Mouse (Mus musculus): ENCODE data around the gene Traf4.

The Traf4 gene

DNA sequence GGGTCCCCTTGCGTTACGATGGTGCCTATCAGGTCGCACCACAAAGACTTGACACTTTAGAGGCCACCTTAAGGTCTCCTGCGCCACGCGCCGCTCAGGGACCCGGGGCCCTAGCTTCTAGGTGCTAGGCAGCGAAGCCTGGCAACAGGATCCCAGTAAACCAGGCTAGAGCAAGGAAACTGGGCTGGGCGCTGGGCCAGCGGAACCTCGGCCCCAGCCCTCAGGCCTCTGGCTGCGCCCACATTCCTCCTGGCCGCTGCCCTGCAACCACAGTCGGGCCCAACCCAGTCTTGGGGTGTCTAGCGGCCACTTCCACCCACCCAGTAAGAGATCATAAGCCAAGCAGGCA is 346 bp upstream of the Traf4 start:
- DNase-seq, result peak in 1 of 2 experiments; percentile 69

DNA sequence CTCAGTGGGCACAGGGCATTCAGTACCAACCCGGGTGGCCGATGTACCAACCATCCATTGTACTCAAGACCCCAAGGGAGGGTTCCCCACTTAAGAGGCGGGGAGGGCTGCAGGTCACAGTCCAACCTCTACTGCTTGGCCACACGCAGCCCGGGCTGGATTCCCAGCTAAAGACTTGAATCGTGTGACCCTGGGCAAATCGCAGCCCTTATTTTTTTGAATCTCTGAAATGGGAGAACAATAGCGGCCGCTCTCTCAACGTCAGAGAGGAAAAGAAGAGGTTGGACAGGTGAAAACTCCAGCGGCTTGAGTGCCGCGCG is 825 bp downstream of the Traf4 start:
- no peak for DNase-seq

DNA sequence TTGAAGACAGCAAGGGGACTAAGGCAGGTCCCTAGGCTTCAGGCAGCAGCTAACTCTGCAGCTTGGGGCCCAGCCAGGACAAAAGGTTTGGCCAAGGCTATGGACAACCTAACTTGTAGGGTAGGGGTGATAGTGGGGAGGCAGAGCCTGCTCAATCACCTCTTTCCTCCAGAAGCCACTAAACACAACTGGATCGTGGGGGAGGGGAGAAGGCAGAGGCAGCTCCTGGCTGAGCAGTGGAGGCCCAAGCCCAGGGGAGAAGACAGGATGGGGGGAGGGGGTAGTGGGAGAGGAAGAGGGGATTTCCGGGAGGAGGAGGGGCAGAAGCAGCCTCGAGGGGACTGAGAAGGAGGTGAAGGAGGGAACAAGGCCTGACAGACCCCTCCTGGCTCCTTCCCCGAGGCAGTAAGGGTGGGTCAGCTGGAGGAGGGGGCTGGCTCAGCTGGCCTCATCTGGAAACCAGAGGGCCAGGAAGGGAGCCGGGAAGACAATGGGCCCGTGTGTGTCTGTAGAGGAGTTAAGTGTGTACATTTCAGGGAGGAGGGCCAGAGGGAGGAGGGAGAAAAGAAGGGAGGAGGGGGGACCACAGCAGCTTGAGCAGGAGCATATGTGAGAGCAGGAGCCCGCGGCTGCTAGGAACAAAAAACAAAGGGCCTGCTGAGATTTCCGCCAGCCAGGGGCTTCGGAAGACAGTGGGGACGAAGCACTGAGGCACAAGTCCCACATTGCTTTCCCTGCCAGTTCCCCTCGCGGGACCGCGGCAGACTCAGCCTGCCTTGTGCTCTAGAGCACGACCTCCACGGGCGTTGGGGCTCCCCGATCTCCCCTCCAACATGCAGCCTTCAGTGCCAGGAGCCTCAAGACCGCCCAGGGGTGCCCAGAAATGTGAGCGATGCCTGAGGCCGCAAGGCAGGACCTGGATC is 1.4 kb downstream of the Traf4 start:
- peak; percentile 63 to 70 for DNase-seq

DNA sequence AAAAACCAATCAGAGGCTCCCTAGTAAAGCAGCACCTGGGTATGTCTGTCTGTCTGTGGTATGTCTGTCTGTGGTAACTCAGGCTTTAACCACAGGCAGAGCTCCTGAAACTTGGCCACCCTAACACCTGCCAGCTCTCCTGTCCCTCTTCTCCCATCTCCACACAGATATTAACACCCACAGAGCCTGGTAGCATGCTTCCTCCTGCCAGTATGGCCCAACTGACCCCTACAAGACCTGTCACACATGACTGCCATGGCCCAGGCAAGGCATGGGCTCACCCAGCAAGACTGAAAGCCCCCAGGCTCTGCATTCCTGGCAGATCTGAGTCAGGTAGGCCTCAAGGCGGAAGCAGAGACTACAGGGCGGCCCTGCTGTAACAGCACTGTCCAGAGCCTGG is 2.3 kb downstream of the Traf4 start:
- no peak for DNase-seq

DNA sequence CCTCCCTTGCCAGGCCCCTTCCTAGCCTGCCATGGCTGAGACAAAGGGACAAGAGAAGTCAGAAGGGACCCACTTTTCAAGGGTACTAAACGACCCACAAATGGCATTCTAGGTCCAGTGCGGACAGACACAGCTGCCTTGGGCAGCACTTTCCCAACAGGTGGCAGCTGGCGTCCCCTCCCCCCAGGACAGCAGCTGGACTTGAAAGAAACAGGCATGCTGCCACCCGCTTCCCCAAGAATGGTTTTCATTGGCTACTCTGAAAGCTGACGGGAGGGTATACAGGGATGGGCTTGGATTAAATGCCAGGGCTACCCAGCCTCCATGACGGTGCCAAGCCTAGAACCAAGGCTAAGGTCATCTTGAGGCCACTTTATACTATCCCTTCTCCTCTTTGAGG is 2.9 kb downstream of the Traf4 start:
- peak; percentile 81 to 85 for DNase-seq

DNA sequence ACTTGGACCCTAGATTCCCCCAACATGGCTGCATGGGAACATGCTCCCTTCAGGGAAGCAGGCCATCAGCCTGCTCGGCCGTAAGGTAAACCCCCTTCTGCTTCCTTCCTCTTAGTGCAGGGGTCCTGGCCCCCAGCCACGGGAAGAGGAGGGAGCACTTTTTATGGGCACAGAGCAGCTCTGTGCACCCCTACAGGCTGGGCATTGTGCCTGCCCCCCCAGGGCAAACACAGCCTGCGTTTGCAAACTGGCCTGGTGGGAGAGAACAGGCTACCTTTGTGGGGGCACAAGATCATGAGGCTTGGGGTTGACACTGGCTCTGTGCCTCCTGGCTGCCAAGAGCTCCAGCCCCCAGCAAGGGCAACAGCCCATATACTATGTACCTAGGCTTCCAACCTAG is 3.4 kb downstream of the Traf4 start:
- DNase-seq, result peak; percentile 65 to 78

DNA sequence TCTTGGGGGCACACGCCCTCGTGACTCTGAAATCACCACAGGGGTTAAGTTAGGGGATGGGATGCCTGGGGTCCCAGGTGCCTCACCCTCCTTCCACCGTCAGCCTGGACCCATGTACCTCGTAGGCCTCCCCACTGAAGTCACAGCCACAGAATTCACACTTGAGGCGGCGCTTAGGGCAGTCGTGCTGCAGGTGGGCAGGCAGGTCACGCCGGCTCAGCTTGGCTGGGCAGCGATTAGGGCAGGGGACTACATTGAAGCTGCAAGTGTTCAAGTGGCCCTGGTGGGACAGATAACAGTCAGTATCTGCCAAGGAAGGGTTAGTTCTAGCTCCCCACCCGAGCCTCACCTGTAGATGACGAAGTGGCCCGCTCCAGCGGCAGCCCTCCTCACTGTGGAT is 4.2 kb downstream of the Traf4 start:
- no peak for DNase-seq

DNA sequence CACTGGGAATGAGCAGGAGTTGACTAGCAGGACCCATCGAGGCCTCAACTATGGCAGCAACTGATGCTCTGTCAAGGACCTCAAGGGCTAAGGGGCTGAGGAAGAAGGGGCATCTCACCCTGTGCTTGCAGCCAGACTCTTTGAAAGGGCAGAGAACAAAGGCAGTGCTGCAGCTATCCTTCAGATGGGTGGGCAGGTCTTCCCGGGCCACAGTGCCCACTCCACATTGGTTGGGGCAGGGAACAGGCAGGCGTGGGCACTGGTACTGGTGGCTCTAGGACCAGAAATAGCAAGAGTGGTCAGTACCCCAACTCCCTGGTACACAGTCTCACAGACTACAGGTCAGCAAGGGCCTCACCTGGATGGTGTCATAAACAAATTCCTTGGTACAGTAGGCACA is 4.7 kb downstream of the Traf4 start:
- DNase-seq, result no peak

DNA sequence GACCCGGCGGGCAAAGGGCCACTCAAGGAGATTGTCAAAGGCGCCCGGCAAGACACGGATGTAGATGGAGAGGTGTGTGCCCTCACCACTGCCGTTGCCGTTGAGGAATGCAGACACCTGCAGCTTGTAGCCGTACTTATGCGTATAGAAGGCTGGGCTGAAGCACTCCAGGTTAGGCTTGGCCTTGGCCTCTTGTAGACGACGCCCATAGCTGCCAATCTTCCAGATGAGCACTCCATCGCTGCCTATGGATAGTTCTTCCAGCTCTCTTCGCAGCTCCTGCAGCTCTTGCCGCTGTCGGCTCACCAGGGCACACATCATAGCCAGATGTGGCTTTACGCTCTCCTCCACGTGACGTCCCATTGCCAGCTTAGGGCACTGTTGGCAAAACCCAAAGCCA is 5.2 kb downstream of the Traf4 start:
- no peak for DNase-seq

DNA sequence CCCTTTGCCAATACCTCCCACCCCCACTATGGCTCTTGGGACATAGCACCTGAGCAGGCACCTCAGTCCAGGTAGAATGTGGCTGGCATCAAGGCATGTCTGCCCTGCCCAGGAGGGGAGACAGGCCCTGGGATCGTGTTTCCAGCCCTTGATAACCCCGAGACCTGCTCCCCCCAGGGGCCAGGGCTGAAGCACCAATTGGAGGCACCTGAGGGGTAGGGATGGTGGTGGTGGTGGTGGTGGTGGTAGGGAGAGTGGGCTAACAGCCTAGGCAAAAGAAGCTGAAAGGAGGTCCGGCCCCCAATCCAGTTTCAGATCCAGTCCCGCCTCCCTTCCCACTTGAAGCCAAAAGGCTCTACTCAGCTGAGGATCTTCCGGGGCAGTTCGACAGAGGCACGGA is 5.8 kb downstream of the Traf4 start:
- no peak for DNase-seq

DNA sequence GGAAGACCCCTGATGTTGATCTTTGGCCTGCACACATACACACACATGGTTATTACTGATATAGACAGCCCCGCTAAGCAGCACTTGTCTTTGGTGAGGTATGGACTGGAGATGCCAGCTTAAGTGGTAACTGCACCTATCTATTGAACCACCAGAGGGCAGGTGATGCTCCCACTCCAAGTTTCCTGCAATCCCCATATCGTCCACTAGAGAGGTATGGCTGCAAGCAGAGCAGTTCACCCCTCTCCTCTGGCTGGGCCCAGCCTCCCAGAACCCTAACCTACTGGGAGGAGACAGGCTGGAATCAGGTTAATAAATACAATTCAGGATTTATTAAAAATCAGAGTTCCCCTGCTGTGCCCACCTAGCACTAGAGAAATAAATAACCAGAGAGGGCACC is 6.3 kb downstream of the Traf4 start:
- peak; percentile 90 to 94 for DNase-seq

DNA sequence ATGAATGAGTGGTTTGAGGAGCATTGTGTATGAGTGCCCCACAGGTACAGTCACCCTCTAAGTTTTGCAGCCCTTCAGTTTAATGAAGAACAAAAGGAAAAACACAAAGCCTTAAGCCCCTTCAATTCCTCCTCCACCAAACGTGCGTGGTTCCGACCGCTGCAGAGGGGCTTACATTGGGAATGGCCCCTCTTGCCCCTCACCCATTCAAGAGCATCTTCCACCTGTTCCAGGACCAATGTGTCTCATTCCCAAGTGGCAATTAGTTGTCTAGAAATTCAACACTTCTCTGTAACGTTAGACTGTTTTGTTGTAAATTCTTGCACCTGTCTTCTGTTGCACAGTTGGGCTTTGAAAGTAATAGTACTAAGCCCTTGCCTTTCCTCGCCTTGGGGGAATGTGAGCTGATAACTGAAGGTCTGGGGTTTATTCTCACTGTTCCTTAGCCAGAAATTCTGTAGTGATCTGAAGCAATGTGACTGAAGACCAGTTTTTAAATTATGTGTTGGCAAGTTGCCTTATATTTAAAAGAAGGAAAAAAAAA is 9.2 kb downstream of the Traf4 start:
- DNase-seq, result no peak

DNA sequence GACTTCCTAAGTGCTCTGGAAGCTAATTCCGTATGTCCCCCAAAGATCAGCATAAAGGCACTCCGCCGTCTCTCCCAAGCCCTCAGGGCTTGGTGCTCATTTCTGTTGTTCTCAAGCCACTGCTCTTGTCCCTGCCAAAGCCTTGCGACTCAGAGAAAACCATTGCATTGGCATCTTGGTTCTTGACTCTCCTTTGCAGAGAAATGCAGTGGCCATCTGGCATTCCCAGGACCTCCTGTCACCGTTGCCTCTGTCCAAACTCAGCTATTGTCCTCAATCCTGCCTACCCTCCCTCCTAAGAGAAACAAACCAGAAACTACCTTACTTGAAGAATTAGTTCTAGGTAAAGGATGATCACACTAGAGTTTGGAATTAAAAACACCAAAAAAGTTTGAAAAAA is 9.7 kb downstream of the Traf4 start:
- peak in 1 of 2 experiments; percentile 47 for DNase-seq

DNA sequence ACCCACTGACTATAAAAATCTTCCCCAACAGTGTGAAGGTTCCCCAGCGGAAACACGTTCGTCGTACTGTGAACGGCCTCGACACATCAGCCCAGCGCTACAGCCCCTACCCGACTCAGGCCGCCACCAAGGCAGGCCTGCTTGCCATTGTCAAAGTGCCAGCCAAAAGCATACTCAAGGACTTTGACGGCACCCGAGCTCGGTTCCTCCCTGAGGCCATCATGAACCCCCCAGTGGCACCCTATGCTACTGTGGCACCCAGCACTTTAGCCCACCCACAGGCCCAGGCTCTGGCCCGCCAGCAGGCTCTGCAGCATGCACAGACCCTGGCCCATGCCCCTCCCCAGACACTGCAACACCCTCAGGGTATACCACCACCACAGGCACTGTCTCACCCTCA is 11.6 kb downstream of the Traf4 start:
- DNase-seq, result peak; percentile 40 to 50

DNA sequence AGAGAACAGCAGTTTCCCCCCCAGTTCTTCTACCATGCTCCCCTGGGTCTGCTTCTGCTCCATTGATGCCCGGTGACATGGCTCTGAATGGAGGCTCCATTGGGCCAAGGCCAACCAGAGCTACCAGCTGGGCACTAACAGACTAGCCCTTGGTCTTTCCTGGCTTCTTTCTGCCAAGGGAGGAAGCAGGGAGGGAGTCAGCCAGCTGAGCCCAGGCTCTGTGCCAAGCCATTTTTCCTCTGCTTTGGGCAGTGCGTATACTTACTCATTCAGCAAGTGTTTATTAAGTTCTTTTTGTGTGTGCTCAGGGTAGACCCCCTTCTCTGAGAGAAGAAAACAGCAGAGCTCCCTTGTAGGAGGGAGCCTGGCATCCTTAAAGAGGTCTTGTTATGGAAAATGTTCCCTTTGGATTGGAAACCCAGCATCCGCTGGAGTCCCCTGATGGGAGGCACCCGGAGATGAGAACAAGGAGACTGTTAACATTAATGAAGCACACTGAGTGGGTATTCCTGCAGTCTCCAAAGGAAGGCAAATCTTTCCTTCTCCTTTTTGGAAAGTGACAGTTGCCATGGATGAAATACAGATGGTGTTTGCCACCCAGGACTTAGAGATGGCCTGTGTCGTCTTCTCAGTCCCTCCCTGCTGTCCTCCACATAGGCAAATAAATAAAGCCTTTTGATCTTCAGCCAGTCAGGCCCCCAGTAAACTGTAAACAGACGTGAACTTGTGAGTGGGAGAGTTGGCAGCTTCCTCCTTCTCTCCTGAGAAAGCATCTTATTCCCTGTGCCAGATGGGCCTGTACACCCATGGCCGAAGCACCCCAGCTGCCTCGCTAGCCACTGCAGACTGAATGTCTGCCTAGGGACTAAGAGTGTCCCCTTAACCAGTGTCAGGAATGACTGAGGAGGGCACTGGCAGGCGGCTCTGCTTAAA is 12.8 kb downstream of the Traf4 start:
- peak; percentile 94 to 96 for DNase-seq

DNA sequence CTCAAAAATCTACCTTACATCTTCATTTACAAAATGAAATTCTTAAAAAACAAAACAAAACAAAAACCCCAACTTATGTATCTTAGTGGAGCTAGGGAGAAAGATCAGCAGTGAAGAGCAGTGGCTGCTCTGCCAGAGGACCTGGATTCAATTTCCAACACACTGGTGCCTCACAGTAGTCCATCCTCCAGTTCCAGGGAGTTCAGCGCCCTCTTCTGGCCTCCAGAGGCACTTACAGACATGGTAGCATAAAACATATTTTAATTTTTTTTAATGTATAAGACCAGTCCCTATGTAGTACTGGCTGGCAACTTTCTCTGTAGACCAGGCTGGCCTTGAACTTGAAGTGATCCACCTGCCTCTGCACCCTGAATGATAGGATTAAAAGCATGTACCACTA is 14.2 kb downstream of the Traf4 start:
- DNase-seq, result peak; percentile 45 to 48

DNA sequence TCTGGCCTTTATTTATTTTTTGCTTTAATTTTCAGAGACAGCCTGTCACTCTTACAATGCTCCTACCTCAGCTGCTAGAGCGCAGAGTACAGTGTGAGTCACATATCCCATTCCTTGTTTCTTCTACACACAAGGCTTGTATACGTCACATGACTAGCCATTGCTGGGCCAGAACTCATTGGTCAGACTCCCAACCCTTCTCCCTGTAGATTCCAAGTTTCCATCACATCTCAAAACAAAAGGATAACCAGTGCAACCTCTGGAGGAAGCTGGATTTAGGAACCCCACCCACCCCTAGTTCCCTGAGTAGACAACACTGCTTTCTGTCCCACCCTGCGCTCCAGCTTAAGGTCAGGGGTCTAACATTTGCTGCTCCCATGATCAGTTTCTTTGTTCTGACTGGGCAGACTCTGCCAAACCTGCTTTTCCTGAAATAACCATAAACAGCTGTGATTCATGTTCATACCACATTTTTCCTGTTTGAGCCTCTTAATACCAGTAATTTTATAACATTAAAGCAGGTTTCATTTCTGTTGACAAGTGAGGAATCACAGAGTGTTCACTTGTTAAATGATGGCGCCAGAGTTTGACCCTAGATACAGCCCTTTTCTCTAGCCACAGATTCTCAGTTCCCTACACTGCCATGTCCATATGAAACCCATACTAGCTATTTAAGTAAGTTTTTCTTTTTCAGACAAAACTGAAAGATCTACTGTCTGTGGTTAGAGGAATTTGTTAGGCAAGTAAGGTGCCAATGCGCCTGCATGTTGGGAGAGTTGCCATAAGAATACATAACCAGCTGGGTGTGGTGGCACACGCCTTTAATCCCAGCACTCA is 18.5 kb downstream of the Traf4 start:
- DNase-seq, result no peak

DNA sequence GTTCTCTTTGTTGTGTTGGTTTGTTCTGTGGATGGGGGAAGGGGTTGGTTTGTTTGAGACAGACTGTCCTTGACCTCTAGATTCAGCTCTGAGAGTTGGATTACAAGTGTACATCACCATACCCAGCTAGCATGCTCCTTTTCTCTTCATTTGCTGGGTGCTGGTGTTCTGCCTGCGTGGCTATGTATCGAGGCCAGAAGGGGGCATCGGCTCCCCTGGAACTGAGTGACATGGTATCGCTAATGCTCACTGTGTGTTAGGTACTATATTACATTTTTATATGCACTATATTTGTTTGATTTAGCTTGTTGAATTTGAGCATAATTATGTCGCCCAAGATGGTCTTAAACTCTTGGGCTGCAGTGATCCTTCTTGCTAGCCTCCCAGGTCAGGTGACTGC is 19.2 kb downstream of the Traf4 start:
- DNase-seq, result no peak

DNA sequence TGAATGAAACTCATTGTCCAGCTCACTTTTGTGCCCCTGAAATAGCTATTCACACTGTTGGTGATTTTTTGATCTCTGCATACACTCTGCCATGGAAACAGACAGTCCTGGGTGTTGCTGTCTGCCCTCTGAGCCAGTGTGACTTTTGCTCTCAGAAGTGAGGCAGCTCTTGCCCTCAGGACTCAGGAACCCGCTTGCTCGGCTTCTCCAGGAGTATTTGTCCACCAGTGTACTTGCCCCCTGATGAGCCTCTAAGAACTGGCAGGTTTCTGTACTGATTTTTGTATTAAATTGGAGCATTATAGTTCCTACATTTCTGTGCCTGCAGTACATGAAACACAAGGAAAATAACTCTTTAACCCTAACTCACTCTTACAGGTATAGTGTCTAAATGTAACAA is 21.9 kb downstream of the Traf4 start:
- no peak for DNase-seq

DNA sequence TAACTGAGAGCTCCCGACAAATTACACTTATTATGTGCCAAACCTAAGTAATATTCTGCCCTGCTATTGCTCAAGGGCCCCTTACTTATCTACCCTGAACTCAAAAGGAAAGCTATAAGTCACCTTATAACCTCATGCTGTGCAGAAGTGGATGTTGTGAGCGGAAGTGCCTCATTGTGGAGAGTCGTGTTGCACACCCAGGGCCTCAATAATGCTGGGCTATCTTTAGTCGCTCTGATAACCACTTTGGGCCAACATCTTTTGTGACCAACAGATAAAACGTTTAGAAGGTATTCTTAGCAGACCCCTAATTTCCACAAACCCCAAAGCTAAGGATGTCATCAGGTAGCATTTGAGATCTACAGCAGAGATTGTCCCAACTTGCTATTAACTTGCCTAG is 24.7 kb downstream of the Traf4 start:
- DNase-seq, result no peak

DNA sequence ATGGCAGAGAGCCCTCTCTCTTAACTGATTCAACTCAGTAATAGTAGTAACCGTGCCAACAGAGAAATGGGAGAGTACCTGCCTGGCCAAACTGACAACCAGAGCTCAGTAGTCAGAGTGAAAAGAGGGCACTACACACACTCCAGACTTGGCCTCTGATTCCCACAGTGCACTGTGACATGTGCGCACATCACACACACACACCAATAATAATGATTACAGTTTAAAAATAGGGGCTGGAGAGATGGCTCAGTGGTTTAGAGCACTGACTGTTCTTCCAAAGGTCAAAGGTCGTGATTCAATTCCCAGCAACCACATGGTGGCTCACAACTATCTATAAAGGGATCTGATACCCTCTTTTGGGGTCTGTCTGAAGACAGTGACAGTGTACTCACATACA is 27.4 kb downstream of the Traf4 start:
- DNase-seq, result no peak

DNA sequence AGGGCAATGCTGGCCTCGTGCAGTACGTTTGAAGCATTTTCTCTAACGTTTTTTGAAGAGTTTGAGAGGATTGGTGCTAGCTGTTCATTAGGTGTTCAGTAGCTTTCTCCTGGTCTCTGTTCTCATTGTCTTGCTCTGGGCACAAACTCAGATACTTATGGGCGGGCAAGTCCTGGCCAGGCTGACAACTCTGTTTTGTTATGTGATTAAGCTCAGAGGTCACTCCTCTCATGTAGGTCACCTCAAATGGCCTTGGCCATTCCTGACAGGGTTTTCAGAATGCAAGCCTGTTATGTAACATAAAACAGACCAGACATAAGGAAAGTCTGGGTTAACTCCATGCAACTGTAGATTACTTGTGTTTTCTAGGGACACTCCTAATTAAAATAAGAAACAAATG is 27.8 kb downstream of the Traf4 start:
- DNase-seq, result no peak

DNA sequence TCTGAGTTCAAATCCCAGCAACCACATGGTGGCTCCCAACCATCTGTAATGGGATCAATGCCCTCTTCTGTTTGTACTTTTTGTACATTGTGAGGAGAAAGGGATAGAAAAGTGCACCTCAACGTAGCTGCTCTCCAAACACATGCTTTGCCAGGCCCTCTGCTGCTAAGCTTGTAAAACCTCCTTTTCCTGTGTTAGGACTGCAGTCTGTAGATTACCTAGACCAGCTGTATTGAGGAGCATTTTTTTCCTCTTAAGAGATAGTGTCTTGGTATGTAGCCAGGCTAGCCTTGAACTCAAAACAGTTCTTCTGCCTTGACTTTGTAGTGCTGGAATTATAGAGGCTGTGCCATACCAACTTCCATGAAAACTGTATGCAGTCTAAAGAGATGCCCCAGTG is 29.3 kb downstream of the Traf4 start:
- DNase-seq, result no peak
